Mouse (Mus musculus) limb, embryonic 11.5 days (tissue): ENCODE measurements around the gene Ndnf. TPM values are rescaled to one million over a fixed set of nuclear protein-coding genes. Genes with fewer than 3 reads are reported as not detected.

Source experiments
- ATAC-seq: fragments of 200-750 bp; cut with Nextera tagmentation; 2 replicates; pipeline ENCODE4 v1.8.0; 2017; ENCODE audit warnings: low read depth; ENCODE audit not compliant: insufficient number of reproducible peaks, low FRiP score, low TSS enrichment
- DNase-seq: peaks from one replicate; pipeline ENCODE4 v3.0.0-alpha.2; 2015; ENCODE audit warnings: low spot score
- H3K27ac ChIP-seq: fragments of 300-500 bp; sonication (generic); replicated peaks from 2 replicates; pipeline ENCODE4 v1.5.1; 2014; ENCODE audit warnings: low read depth, mild to moderate bottlenecking, low read length
- H3K27me3 ChIP-seq: fragments of 300-500 bp; sonication (generic); 2 replicates; pipeline ENCODE4 v1.6.1; 2014; ENCODE audit warnings: mild to moderate bottlenecking, low read length, mixed read lengths; ENCODE audit not compliant: control insufficient read depth, insufficient read depth
- H3K36me3 ChIP-seq: fragments of 300-500 bp; sonication (generic); 2 replicates; pipeline ENCODE4 v1.6.1; 2014; ENCODE audit warnings: mild to moderate bottlenecking, low read length, moderate library complexity, mixed read lengths; ENCODE audit not compliant: control insufficient read depth, insufficient read depth
- H3K4me1 ChIP-seq: fragments of 300-500 bp; sonication (generic); 2 replicates; pipeline ENCODE4 v1.6.1; 2014; ENCODE audit warnings: low read length, mixed read lengths; ENCODE audit not compliant: control insufficient read depth, insufficient read depth
- H3K4me2 ChIP-seq: fragments of 300-500 bp; sonication (generic); 2 replicates; pipeline ENCODE4 v1.6.1; 2014; ENCODE audit warnings: low read depth, mild to moderate bottlenecking, moderate library complexity; ENCODE audit not compliant: severe bottlenecking
- H3K4me3 ChIP-seq: fragments of 300-500 bp; sonication (generic); 2 replicates; pipeline ENCODE4 v1.5.1; 2014; ENCODE audit warnings: low read depth, low read length
- H3K9ac ChIP-seq: fragments of 300-500 bp; sonication (generic); 2 replicates; pipeline ENCODE4 v1.6.1; 2014; ENCODE audit warnings: mild to moderate bottlenecking, low read length
- H3K9me3 ChIP-seq: fragments of 300-500 bp; sonication (generic); 2 replicates; pipeline ENCODE4 v1.6.1; 2016; ENCODE audit warnings: low read length; ENCODE audit not compliant: control insufficient read depth
- WGBS: fragments of 180-500 bp; shearing (Covaris S2); extraction: QIAGEN DNeasy Blood & Tissue Kit; methylation state at CpG from one replicate; pipeline ENCODE4 v1.1.7; 2014; 5-methylcytosine and 5-hydroxymethylcytosine counted together
- polyA plus RNA-seq: library from polyadenylated mRNA; unstranded; fragments of >200 nt; fragmentation: Nextera tagmentation; extraction: Ambion mirVana; gene quantifications from 2 replicates; pipeline ENCODE4 v1.2.1, GENCODE M21; 2014

Ndnf gene
- 8.7 and 11.3 TPM in 2 replicates for polyA plus RNA-seq

GRCm38 (mm10) chr6:65671451-65671850 lies at the start of gene Ndnf:
TSS of gene Ndnf (plus strand) at chr6:65671590.
- Histone ChIP-seq H3K9ac (peak within 1 kb of the TSS; percentile 56), H3K9me3 (no peaks in the 10 kb centered on the region), H3K36me3 (no peaks in the 10 kb centered on the region), H3K4me3 (peak within 1 kb of the TSS; percentile 58), H3K4me1 (0 out of 2 replicates have a peak, but pooled peaks cover 3% of the 10 kb centered on the region), H3K27me3 (0 out of 2 replicates have a peak, but pooled peaks cover 2% of the 10 kb centered on the region), H3K4me2 (peak within 1 kb of the TSS; percentile 88), H3K27ac (peak within 1 kb of the TSS; percentile 42; the same call in 1 of the 2 replicates)
- DNase-seq (peak; percentile 83), ATAC-seq (peak; percentile 81)
- under 1% methylated on average over 26 of the region's 45 CpGs for WGBS

GRCm38 (mm10) chr6:65623016-65623715 lies 48.2 kb upstream of the Ndnf start:
- H3K27ac ChIP-seq, result no peak overlapping the region
- H3K4me1 ChIP-seq, result no peaks in the 10 kb centered on the region
- H3K4me2 ChIP-seq, result no peak overlapping the region
- ATAC-seq (no peak), DNase-seq (no peak)
- H3K27me3 ChIP-seq, result no peaks in the 10 kb centered on the region
- H3K4me3 ChIP-seq, result no peak overlapping the region
- H3K9me3 ChIP-seq, result no peaks in the 10 kb centered on the region
- 90% methylated on average over 3 of the region's 3 CpGs for WGBS
- no peak overlapping the region for H3K9ac ChIP-seq
- H3K36me3 ChIP-seq, result no peaks in the 10 kb centered on the region

- Histone ChIP-seq H3K27me3 (no peaks in the 10 kb centered on the region), H3K9ac (no peak overlapping the region), H3K4me3 (no peak overlapping the region), H3K4me1 (no peaks in the 10 kb centered on the region), H3K27ac (no peak overlapping the region), H3K4me2 (no peak overlapping the region), H3K36me3 (no peaks in the 10 kb centered on the region), H3K9me3 (no peaks in the 10 kb centered on the region)
- WGBS, result 94% methylated on average over 2 of the region's 2 CpGs
- ATAC-seq (no peak), DNase-seq (no peak)
Measured at GRCm38 (mm10) chr6:65630578-65630977, 40.8 kb upstream of the Ndnf start.

- H3K4me3 ChIP-seq, result no peak overlapping the region
- ATAC-seq (no peak), DNase-seq (no peak)
- H3K4me1 ChIP-seq, result no peaks in the 10 kb centered on the region
- WGBS, result 90% methylated on average over 5 of the region's 5 CpGs
- H3K9me3 ChIP-seq, result no peaks in the 10 kb centered on the region
- H3K9ac ChIP-seq, result no peak overlapping the region
- H3K36me3 ChIP-seq, result no peaks in the 10 kb centered on the region
- H3K27ac ChIP-seq, result no peak overlapping the region
- H3K27me3 ChIP-seq, result no peaks in the 10 kb centered on the region
- no peak overlapping the region for H3K4me2 ChIP-seq
Measured at GRCm38 (mm10) chr6:65632184-65632583, 39.2 kb upstream of the Ndnf start.

GRCm38 (mm10) chr6:65642431-65642830 lies 29.0 kb upstream of the Ndnf start:
- H3K27ac ChIP-seq, result no peak overlapping the region
- H3K9me3 ChIP-seq, result no peaks in the 10 kb centered on the region
- DNase-seq, result no peak

GRCm38 (mm10) chr6:65644110-65644509 lies 27.3 kb upstream of the Ndnf start:
- H3K27ac ChIP-seq, result no peak overlapping the region
- H3K4me1 ChIP-seq, result no peaks in the 10 kb centered on the region
- H3K9me3 ChIP-seq, result no peaks in the 10 kb centered on the region
- no peak overlapping the region for H3K4me3 ChIP-seq
- H3K4me2 ChIP-seq, result no peak overlapping the region
- no peak for DNase-seq
- 52% methylated on average over 4 of the region's 4 CpGs for WGBS
- H3K9ac ChIP-seq, result no peak overlapping the region
- H3K27me3 ChIP-seq, result no peaks in the 10 kb centered on the region
- no peak for ATAC-seq
- H3K36me3 ChIP-seq, result no peaks in the 10 kb centered on the region

More at GRCm38 (mm10) chr6:65642431-65642830, 29.0 kb upstream of the Ndnf start:
- Histone ChIP-seq H3K27me3 (no peaks in the 10 kb centered on the region), H3K4me3 (no peak overlapping the region), H3K4me1 (no peaks in the 10 kb centered on the region), H3K4me2 (no peak overlapping the region), H3K9ac (no peak overlapping the region), H3K36me3 (no peaks in the 10 kb centered on the region)
- ATAC-seq, result no peak

GRCm38 (mm10) chr6:65646408-65646807 lies 25.0 kb upstream of the Ndnf start:
- H3K4me2 ChIP-seq, result no peak overlapping the region
- no peaks in the 10 kb centered on the region for H3K27me3 ChIP-seq
- no peaks in the 10 kb centered on the region for H3K4me1 ChIP-seq
- no peak for ATAC-seq
- H3K9me3 ChIP-seq, result no peaks in the 10 kb centered on the region
- no peak for DNase-seq
- WGBS, result 84% methylated on average over 3 of the region's 3 CpGs
- no peak overlapping the region for H3K27ac ChIP-seq
- no peaks in the 10 kb centered on the region for H3K36me3 ChIP-seq
- H3K4me3 ChIP-seq, result no peak overlapping the region
- H3K9ac ChIP-seq, result no peak overlapping the region

- DNase-seq (no peak), ATAC-seq (no peak)
- H3K4me3 ChIP-seq, result no peak overlapping the region
- no peaks in the 10 kb centered on the region for H3K27me3 ChIP-seq
- no peaks in the 10 kb centered on the region for H3K4me1 ChIP-seq
- no peaks in the 10 kb centered on the region for H3K9me3 ChIP-seq
- no peak overlapping the region for H3K4me2 ChIP-seq
- no peaks in the 10 kb centered on the region for H3K36me3 ChIP-seq
- H3K27ac ChIP-seq, result no peak overlapping the region
- 86% methylated on average over 6 of the region's 6 CpGs for WGBS
- H3K9ac ChIP-seq, result no peak overlapping the region
Measured at GRCm38 (mm10) chr6:65647731-65648130, 23.7 kb upstream of the Ndnf start.

- Histone ChIP-seq H3K4me3 (no peak overlapping the region), H3K4me1 (no peaks in the 10 kb centered on the region), H3K27me3 (no peaks in the 10 kb centered on the region), H3K4me2 (no peak overlapping the region), H3K36me3 (no peaks in the 10 kb centered on the region), H3K9ac (no peak overlapping the region), H3K9me3 (no peaks in the 10 kb centered on the region), H3K27ac (no peak overlapping the region)
- ATAC-seq (no peak), DNase-seq (no peak)
- WGBS, result 41% methylated on average over 4 of the region's 4 CpGs
Measured at GRCm38 (mm10) chr6:65651376-65651775, 20.0 kb upstream of the Ndnf start.
